Mouse (Mus musculus) ES-E14 (cell line): ENCODE measurements at regions not wholly inside any gene's neighbourhood (a gene's known extent, or its start where the extent isn't known, plus 50 kb on each side); places are given as distances from the start of the nearest gene placed in this dataset.

ENCODE experiments used
- CHD2 ChIP-seq: IDR thresholded peaks from 2 replicates; pipeline ENCODE4 v1.6.1; 2014; ENCODE audit warnings: mild to moderate bottlenecking, low read depth, low read length, inconsistent platforms
- MAFK ChIP-seq: IDR thresholded peaks from 2 replicates; pipeline ENCODE4 v1.6.1; 2014; ENCODE audit warnings: mild to moderate bottlenecking, low read depth, low read length, inconsistent platforms; ENCODE audit not compliant: insufficient read depth
- ZC3H11A ChIP-seq: IDR thresholded peaks from 2 replicates; pipeline ENCODE4 v1.6.1; 2012; ENCODE audit warnings: low read depth, mild to moderate bottlenecking, inconsistent platforms, low read length, borderline replicate concordance
- ZNF384 ChIP-seq: IDR thresholded peaks from 2 replicates; pipeline ENCODE4 v1.6.1; 2012; ENCODE audit warnings: low read depth, low read length, inconsistent platforms

DNA sequence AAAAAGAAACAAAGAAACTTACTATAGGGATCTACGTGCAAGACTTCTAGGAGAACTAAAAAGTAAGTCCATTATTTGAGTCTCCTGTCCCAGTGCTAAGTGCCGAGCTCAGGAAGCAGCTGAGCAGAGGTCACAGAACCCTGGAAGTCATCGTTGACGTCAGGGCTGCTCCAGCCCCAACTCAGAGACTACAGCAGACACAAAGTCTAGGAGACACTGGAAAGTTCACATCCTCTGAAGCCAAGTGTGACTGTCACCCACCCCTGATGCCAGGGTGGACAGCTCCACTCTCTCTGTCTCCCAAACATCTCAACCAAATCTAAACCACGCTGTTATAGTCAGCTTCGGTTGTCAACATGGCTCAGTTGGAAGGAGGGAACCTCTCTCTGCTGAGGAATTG, 124.9 kb downstream of the Rpap3 start:
- TF ChIP-seq ZNF384, result no peak
- no peak for TF ChIP-seq MAFK
- TF ChIP-seq CHD2, result no peak
- no peak for TF ChIP-seq ZC3H11A
